ENCODE assay signal across 9 mouse cellular contexts in genomic region chr11:98721458-98722226, GRCm38 (mm10). TPM values are rescaled to one million over a fixed set of nuclear protein-coding genes. Genes with fewer than 3 reads are reported as not detected.
DNase-seq lines count a peak whose midpoint lies in the region; ATAC-seq and TF ChIP-seq lines count a peak whose summit lies in the region.
"Had no signal": no experiment of that assay in that cellular context is flagged by ENCODE, and none has a peak within 500 bp of the region (broad histone marks: within the 10 kb centered on the region; RNA-seq: fewer than 3 reads in every experiment).

No protein-coding gene starts in this region.

- DNase-seq in liver, embryonic 14.5 days (ENCODE audit: low read depth in 3 of 3, low spot score in 3 of 3) = no peak
- no peak for DNase-seq in liver
- peak; percentile 81 for DNase-seq in cerebellum, adult 11-12 months
- peak; percentile 89 to 93 for DNase-seq in heart, adult 18-20 months
- peak; percentile 95 for DNase-seq in lung, postnatal 0 days (ENCODE audit: low spot score)
- DNase-seq in forebrain, embryonic 11.5 days (ENCODE audit: low spot score) = no peak

- no peak overlapping the region for H3K4me3 ChIP-seq in liver, embryonic 14.5 days (ENCODE audit: insufficient read depth in 1 of 2, low read depth in 2 of 2, low read length in 2 of 2)
- no peak overlapping the region for H3K4me3 ChIP-seq in kidney, embryonic 14.5 days (ENCODE audit: low read length)
- H3K4me3 ChIP-seq in lung, postnatal 0 days (ENCODE audit: low read depth, low read length) = no peak overlapping the region
- H3K4me3 ChIP-seq in forebrain, embryonic 11.5 days (ENCODE audit: low read depth, low read length) = no peak overlapping the region

- peak; percentile 19 for TF ChIP-seq CTCF in liver, embryonic 14.5 days (IDR thresholded peaks at IDR 0.05; ENCODE audit: low read depth)
- peak; percentile 73 for TF ChIP-seq CTCF in lung, postnatal 0 days (IDR thresholded peaks at IDR 0.05)

- TF ChIP-seq EP300 in liver, embryonic 14.5 days (IDR thresholded peaks at IDR 0.05; ENCODE audit: low read depth) = no peak
- TF ChIP-seq EP300 in lung, postnatal 0 days (IDR thresholded peaks at IDR 0.05) = peak; percentile 43; the same call in 1 of the 2 replicates

- H3K4me2 ChIP-seq in liver, embryonic 14.5 days (ENCODE audit: low read depth) = no peak overlapping the region
- no peak overlapping the region for H3K4me2 ChIP-seq in kidney, embryonic 14.5 days (replicated peaks; ENCODE audit: low read depth, low read length)
- no peak overlapping the region for H3K4me2 ChIP-seq in lung, postnatal 0 days (replicated peaks; ENCODE audit: low read depth, low read length)
- no peak overlapping the region for H3K4me2 ChIP-seq in forebrain, embryonic 11.5 days (ENCODE audit: low read depth, low read length, severe bottlenecking)

- no peak for ATAC-seq in liver, embryonic 14.5 days (ENCODE audit: insufficient read depth)
- ATAC-seq in kidney, embryonic 14.5 days (ENCODE audit: low FRiP score, low TSS enrichment) = 0 out of 2 replicates have a peak, but pooled peaks have one; percentile 8
- ATAC-seq in lung, postnatal 0 days = peak; percentile 85
- no peak for ATAC-seq in megakaryocyte, adult 5-6 weeks (ENCODE audit: poor library complexity, severe bottlenecking)
- ATAC-seq in forebrain, embryonic 11.5 days (replicated peaks; ENCODE audit: low FRiP score) = no peak

- no peak overlapping the region for H3K9ac ChIP-seq in liver, embryonic 14.5 days (replicated peaks)
- H3K9ac ChIP-seq in kidney, embryonic 14.5 days (ENCODE audit: low read depth, low read length) = no peak overlapping the region
- no peak overlapping the region for H3K9ac ChIP-seq in lung, postnatal 0 days (replicated peaks; ENCODE audit: low read depth)
- H3K9ac ChIP-seq in forebrain, embryonic 11.5 days (ENCODE audit: low read length) = no peak overlapping the region

- 67% methylated on average over 24 of the region's 24 CpGs for WGBS in liver, embryonic 14.5 days (ENCODE audit: insufficient replicate concordance)
- 67% methylated on average over 24 of the region's 24 CpGs for WGBS in kidney, embryonic 14.5 days
- WGBS in lung, postnatal 0 days = 29% methylated on average over 24 of the region's 24 CpGs
- WGBS in forebrain, embryonic 11.5 days = 77% methylated on average over 24 of the region's 24 CpGs

- no peaks in the 10 kb centered on the region for H3K9me3 ChIP-seq in liver, embryonic 14.5 days (ENCODE audit: control insufficient read depth, low read length)
- no peaks in the 10 kb centered on the region for H3K9me3 ChIP-seq in kidney, embryonic 14.5 days (ENCODE audit: control insufficient read depth, low read length)
- H3K9me3 ChIP-seq in lung, postnatal 0 days (ENCODE audit: low read length) = no peaks in the 10 kb centered on the region
- H3K9me3 ChIP-seq in forebrain, embryonic 11.5 days (ENCODE audit: control insufficient read depth, low read length) = no peaks in the 10 kb centered on the region

- 0 out of 4 replicates have a peak, but pooled peaks cover 0 to 4% of the 10 kb centered on the region in 2 experiments for H3K4me1 ChIP-seq in liver, embryonic 14.5 days (replicated peaks; ENCODE audit: control insufficient read depth in 2 of 2, insufficient read depth in 2 of 2, low read length in 1 of 2)
- H3K4me1 ChIP-seq in kidney, embryonic 14.5 days (ENCODE audit: control insufficient read depth, insufficient read depth, low read length) = no peaks in the 10 kb centered on the region
- H3K4me1 ChIP-seq in lung, postnatal 0 days (ENCODE audit: insufficient read depth, low read depth, low read length) = peaks cover 16% of the 10 kb centered on the region; the same call in 1 of the 2 replicates
- no peaks in the 10 kb centered on the region for H3K4me1 ChIP-seq in forebrain, embryonic 11.5 days (replicated peaks; ENCODE audit: control insufficient read depth, insufficient read depth, low read length)

- no peak overlapping the region for H3K27ac ChIP-seq in liver, embryonic 14.5 days
- H3K27ac ChIP-seq in kidney, embryonic 14.5 days (ENCODE audit: low read depth, low read length) = no peak overlapping the region
- H3K27ac ChIP-seq in lung, postnatal 0 days (ENCODE audit: low read length) = peak overlapping the region; percentile 81
- no peak overlapping the region for H3K27ac ChIP-seq in forebrain, embryonic 11.5 days (ENCODE audit: low read depth, low read length)

- H3K27me3 ChIP-seq in liver, embryonic 14.5 days (ENCODE audit: control insufficient read depth, insufficient read depth, low read length) = no peaks in the 10 kb centered on the region
- H3K27me3 ChIP-seq in kidney, embryonic 14.5 days (ENCODE audit: control insufficient read depth, insufficient read depth, low read length) = no peaks in the 10 kb centered on the region
- H3K27me3 ChIP-seq in lung, postnatal 0 days (replicated peaks; ENCODE audit: insufficient read depth, low read length) = no peaks in the 10 kb centered on the region
- no peaks in the 10 kb centered on the region for H3K27me3 ChIP-seq in forebrain, embryonic 11.5 days (ENCODE audit: control insufficient read depth, insufficient read depth, low read length)

- H3K36me3 ChIP-seq in liver, embryonic 14.5 days (replicated peaks; ENCODE audit: control insufficient read depth, insufficient read depth, low read depth) = peaks cover 6% of the 10 kb centered on the region
- H3K36me3 ChIP-seq in kidney, embryonic 14.5 days (ENCODE audit: control insufficient read depth, insufficient read depth, low read length) = peaks cover 14% of the 10 kb centered on the region
- 0 out of 2 replicates have a peak, but pooled peaks cover 11% of the 10 kb centered on the region for H3K36me3 ChIP-seq in lung, postnatal 0 days (ENCODE audit: insufficient read depth, low read length)
- H3K36me3 ChIP-seq in forebrain, embryonic 11.5 days (ENCODE audit: control insufficient read depth, insufficient read depth, low read length) = no peaks in the 10 kb centered on the region

RNA-seq across cellular contexts. Expression of gene Med24, which starts 7.6 kb away (rescaled TPM):
- polyA plus RNA-seq in liver, embryonic 14.5 days (2012; rRNA removed) = 25.0 and 29.6 TPM in 2 replicates
- 21.3 and 25.6 TPM in 2 replicates for polyA plus RNA-seq in liver, embryonic 14.5 days (2014; fragmentation: Nextera tagmentation; extraction: Ambion mirVana)
- 10 to 100 TPM; 42.0 to 44.2 TPM for total RNA-seq in heart, adult 18-20 months (2021)
- 39.5 and 59.1 TPM in 2 replicates for polyA plus RNA-seq in kidney, embryonic 14.5 days (2014; fragmentation: Nextera tagmentation; extraction: Ambion mirVana)
- polyA plus RNA-seq in lung, postnatal 0 days (2015; fragmentation: Nextera tagmentation; extraction: Ambion mirVana) = 19.9 and 20.6 TPM in 2 replicates
- total RNA-seq in megakaryocyte, adult 5-6 weeks (2015) = 17.9 and 21.5 TPM in 2 replicates
- 22.6 and 31.3 TPM in 2 replicates for total RNA-seq in megakaryocyte, adult 5-6 weeks (2017)
- 75.9 and 76.6 TPM in 2 replicates for polyA plus RNA-seq in forebrain, embryonic 11.5 days (2014; fragmentation: Nextera tagmentation; extraction: Ambion mirVana)

RNA-seq across cellular contexts. Expression of gene Thra, which starts 18.8 kb away (rescaled TPM):
- 14.6 and 15.6 TPM in 2 replicates for polyA plus RNA-seq in liver, embryonic 14.5 days (2012; rRNA removed)
- 8.3 and 10.0 TPM in 2 replicates for polyA plus RNA-seq in liver, embryonic 14.5 days (2014; fragmentation: Nextera tagmentation; extraction: Ambion mirVana)
- total RNA-seq in heart, adult 18-20 months (2021) = 100 to 1,000 TPM in 1 of 2 experiments, 10 to 100 TPM in 1; 99.7 to 103 TPM
- 28.0 and 31.8 TPM in 2 replicates for polyA plus RNA-seq in kidney, embryonic 14.5 days (2014; fragmentation: Nextera tagmentation; extraction: Ambion mirVana)
- polyA plus RNA-seq in lung, postnatal 0 days (2015; fragmentation: Nextera tagmentation; extraction: Ambion mirVana) = 38.1 and 40.5 TPM in 2 replicates
- 10.0 and 11.6 TPM in 2 replicates for total RNA-seq in megakaryocyte, adult 5-6 weeks (2015)
- total RNA-seq in megakaryocyte, adult 5-6 weeks (2017) = 8.0 and 9.0 TPM in 2 replicates
- 35.9 and 36.9 TPM in 2 replicates for polyA plus RNA-seq in forebrain, embryonic 11.5 days (2014; fragmentation: Nextera tagmentation; extraction: Ambion mirVana)

RNA-seq across cellular contexts. Expression of gene Csf3, which starts 20.6 kb away (rescaled TPM):
- not detected in 2 replicates for polyA plus RNA-seq in liver, embryonic 14.5 days (2012; rRNA removed)
- not detected in 2 replicates for polyA plus RNA-seq in liver, embryonic 14.5 days (2014; fragmentation: Nextera tagmentation; extraction: Ambion mirVana)
- not detected for total RNA-seq in heart, adult 18-20 months (2021)
- not detected in 2 replicates for polyA plus RNA-seq in kidney, embryonic 14.5 days (2014; fragmentation: Nextera tagmentation; extraction: Ambion mirVana)
- polyA plus RNA-seq in lung, postnatal 0 days (2015; fragmentation: Nextera tagmentation; extraction: Ambion mirVana) = 0.19 TPM in 1 of 2 replicates, not detected in the other
- total RNA-seq in megakaryocyte, adult 5-6 weeks (2015) = not detected in 2 replicates
- total RNA-seq in megakaryocyte, adult 5-6 weeks (2017) = not detected in 2 replicates
- polyA plus RNA-seq in forebrain, embryonic 11.5 days (2014; fragmentation: Nextera tagmentation; extraction: Ambion mirVana) = not detected in 2 replicates
- total RNA-seq: layer of hippocampus, postnatal 14 days had no signal

RNA-seq across cellular contexts. Expression of gene Psmd3, which starts 39.3 kb away (rescaled TPM):
- polyA plus RNA-seq in liver, embryonic 14.5 days (2012; rRNA removed) = 73.6 and 75.7 TPM in 2 replicates
- polyA plus RNA-seq in liver, embryonic 14.5 days (2014; fragmentation: Nextera tagmentation; extraction: Ambion mirVana) = 55.3 and 67.1 TPM in 2 replicates
- total RNA-seq in heart, adult 18-20 months (2021) = 100 to 1,000 TPM in 1 of 2 experiments, 10 to 100 TPM in 1; 99.2 to 107 TPM
- 181 and 187 TPM in 2 replicates for polyA plus RNA-seq in kidney, embryonic 14.5 days (2014; fragmentation: Nextera tagmentation; extraction: Ambion mirVana)
- polyA plus RNA-seq in lung, postnatal 0 days (2015; fragmentation: Nextera tagmentation; extraction: Ambion mirVana) = 105 and 107 TPM in 2 replicates
- total RNA-seq in megakaryocyte, adult 5-6 weeks (2015) = 21.7 and 22.6 TPM in 2 replicates
- 34.6 and 43.1 TPM in 2 replicates for total RNA-seq in megakaryocyte, adult 5-6 weeks (2017)
- polyA plus RNA-seq in forebrain, embryonic 11.5 days (2014; fragmentation: Nextera tagmentation; extraction: Ambion mirVana) = 208 and 220 TPM in 2 replicates

RNA-seq across cellular contexts. Expression of gene Nr1d1, which starts 53.5 kb away (rescaled TPM):
- polyA plus RNA-seq in liver, embryonic 14.5 days (2012; rRNA removed) = 0.54 and 0.65 TPM in 2 replicates
- 0.56 and 0.58 TPM in 2 replicates for polyA plus RNA-seq in liver, embryonic 14.5 days (2014; fragmentation: Nextera tagmentation; extraction: Ambion mirVana)
- total RNA-seq in heart, adult 18-20 months (2021) = 10 to 100 TPM; 54.2 to 67.6 TPM
- polyA plus RNA-seq in kidney, embryonic 14.5 days (2014; fragmentation: Nextera tagmentation; extraction: Ambion mirVana) = 1.6 and 2.6 TPM in 2 replicates
- polyA plus RNA-seq in lung, postnatal 0 days (2015; fragmentation: Nextera tagmentation; extraction: Ambion mirVana) = 6.9 and 8.9 TPM in 2 replicates
- 0.11 and 0.25 TPM in 2 replicates for total RNA-seq in megakaryocyte, adult 5-6 weeks (2015)
- 0.12 and 0.37 TPM in 2 replicates for total RNA-seq in megakaryocyte, adult 5-6 weeks (2017)
- 1.0 and 1.6 TPM in 2 replicates for polyA plus RNA-seq in forebrain, embryonic 11.5 days (2014; fragmentation: Nextera tagmentation; extraction: Ambion mirVana)

Comparison
In these comparisons a context has a peak if more than half of its experiments do, and no peak if none do; other contexts are left out.
1. ATAC-seq: peak in kidney, embryonic 14.5 days (single experiment) and lung, postnatal 0 days (single experiment); none in liver, embryonic 14.5 days (single experiment), megakaryocyte, adult 5-6 weeks (single experiment) and forebrain, embryonic 11.5 days (single experiment).
2. DNase-seq: peak in cerebellum, adult 11-12 months (single experiment), heart, adult 18-20 months (2 of 2) and lung, postnatal 0 days (single experiment); none in liver, embryonic 14.5 days (0 of 3), liver (single experiment) and forebrain, embryonic 11.5 days (single experiment).